Mouse (Mus musculus): ENCODE results near the gene Jak3. TPM values are rescaled to one million over a fixed set of nuclear protein-coding genes. Genes with fewer than 3 reads are reported as not detected.
A peak's percentile ranks its signal among the peaks of the same experiment; 100 is the strongest.
"Not testable (repeated sequence)": the region's sequence is repeated elsewhere in the genome, so short reads cannot be mapped to it uniquely, and the experiment has no call there.

Gene Jak3
- polyA plus RNA-seq, 2 experiments from 2014 or later, result 18.6 to 41.7 TPM

- no peak for ATAC-seq
Measured at GRCm38 (mm10) chr8:71687616-71688015, 11.5 kb downstream of the Jak3 start.

GRCm38 (mm10) chr8:71689028-71689427 lies 12.9 kb downstream of the Jak3 start, which contains the start of gene Insl3:
TSS of gene Insl3 (plus strand) at chr8:71689214.
- no peak for ATAC-seq

DNA sequence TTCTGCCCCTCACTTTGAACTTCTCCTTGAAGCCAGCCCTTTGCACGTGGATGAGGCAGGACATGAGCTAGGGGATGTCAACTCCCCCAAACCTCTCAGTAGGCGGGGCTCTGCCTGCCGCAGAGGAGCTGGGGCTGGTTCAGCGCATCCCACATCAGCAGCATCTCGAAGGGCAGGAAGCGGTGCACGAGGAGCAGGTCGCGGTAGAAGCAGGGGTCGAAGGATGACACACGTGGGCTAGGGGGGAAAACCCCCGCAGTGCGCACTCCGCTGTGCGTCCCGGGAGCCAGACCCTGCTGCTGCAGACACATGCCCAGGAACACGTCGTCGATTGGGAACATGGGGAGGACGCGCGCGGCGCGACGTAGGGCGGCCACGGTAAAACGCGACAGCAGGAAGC lies 16.4 kb downstream of the Jak3 start:
- ATAC-seq, result peak; percentile 93

DNA sequence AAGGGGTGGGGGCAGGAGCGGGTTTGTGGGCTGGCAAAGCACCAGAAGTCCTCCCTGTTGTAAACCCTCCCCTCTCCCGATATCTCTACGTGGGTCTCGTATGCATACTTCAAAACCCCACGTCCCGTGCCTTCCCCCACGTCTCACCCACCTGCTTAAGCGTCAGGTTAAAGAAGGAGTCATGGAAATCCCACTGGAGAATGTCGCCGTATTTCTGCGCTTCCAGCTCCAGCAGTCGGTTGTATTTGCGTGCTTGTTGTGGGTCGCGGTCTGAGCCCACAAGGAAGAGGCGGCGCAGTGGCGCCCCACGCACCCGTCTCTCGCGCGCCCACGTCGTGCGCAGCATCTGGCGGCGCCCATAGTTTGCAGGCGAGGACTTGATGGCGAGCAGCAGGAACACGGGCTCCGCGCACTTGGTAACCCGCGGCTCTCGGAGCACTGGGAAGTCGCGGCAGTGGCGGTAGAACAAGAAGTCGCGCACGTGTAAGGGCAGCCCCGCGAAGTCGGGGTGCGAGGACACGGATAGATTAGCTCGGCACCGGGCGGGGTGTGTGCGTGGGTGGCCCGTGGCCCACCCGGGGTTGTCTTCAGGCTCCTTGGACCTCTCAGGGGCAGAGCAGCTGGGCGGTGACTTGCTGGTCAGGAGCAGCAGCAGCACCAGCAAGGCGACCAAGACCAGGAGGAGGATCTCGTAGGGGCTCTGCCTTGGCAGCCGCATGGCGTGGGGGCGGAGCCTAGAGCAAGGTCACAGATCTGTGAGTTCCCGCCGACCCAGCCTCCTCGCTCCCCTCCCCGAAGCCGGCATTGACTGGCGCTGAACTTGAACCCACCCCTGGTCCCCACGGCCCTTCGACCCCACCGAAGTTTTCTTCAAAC lies 17.3 kb downstream of the Jak3 start:
- no peak for ATAC-seq

- not testable (repeated sequence) for ATAC-seq
Measured at GRCm38 (mm10) chr8:71695456-71695855, 19.4 kb downstream of the Jak3 start.

DNA sequence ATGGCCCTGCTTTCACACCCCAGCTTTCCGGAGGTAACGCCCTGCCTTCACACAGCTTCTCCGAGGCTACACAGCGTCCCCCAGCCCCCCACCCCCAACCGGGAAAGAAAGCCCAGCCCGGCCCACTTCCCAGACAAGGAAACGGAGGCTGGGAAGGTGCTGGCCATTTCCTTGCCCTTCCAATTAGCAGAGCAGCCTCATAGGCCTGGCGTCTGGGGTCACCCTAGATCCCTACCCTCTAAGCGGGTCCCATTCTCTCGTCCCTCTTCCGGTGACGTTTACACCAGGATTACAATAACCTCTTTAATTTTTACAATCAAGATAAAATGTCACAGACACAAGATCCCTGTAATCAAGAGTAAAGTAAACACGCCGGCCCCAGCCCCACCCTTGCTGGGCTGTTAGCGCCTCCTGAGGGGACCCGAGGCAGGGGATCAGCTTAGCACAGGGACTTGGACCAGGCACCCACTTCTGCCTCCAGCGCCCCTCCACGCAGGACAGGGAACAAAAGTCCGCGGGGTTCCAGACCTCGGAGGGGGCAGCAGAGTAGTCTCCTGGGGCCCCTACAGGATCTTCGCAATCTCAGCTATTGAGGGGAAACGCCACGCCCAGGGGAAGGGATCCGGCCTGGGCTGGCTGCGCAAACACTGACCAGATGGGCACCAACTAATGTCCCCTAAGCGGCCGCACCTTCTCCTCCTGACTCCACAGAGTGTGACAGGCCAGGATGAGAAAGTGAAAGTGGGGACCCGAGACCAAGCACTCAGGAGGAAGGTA lies 24.6 kb downstream of the Jak3 start:
- no peak for ATAC-seq

DNA sequence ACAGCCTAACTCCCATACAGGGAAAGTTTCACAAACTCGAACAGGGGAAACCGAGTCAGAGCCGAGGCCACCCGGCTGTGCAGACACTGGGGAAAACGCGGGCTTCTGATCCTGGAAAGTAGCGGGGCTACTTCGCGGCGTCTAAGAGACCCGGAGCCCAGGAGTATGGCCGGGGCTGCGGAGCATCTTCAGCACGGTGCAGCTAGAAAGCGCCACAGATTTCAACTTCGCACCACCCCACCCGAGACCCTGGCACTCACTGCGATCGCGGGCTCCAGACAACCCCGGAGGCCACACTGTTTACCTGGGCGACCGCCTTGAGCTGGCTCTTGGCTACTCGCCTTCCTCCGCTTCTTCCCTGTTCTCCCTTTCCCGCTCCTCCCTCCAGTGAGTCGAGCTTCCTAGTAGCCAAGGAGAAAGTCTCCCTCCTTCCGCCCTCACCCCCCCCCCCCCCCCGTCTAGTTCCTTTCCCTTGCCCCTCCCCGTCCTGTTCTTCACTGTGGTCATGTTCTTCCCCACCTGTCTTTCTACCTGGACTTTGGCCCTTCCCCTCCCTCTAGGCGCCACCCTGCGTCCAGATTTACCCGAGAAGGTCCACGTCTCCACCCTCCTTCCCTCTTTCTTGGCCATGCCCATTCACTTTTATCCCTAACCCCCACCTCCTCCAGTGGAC lies 25.5 kb downstream of the Jak3 start, which contains the start of gene B3gnt3:
Gene B3gnt3 (minus strand): TSS at position 376 of the 673 bp plus-strand sequence.
- ATAC-seq, result peak; percentile 49

DNA sequence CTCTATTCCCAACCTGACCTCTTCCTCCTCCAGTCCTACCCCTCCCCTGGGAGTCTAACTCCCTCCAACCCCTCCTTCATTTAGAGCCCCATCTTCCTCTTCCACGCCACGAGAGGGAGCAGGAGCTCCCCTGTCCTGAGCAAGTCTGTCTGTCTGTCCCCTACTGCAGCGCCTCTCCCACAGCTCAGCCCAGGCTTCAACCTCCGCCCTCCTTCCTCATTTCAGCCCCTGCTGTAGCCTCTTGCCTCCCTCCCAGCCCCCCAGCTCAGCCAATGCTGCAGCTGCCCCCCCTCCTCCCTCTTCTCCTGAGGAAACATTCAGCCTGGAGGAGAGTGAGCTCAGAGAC lies 26.0 kb downstream of the Jak3 start:
- no peak for ATAC-seq

- no peak for ATAC-seq
Measured at GRCm38 (mm10) chr8:71702923-71703322, 26.8 kb downstream of the Jak3 start.

GRCm38 (mm10) chr8:71703400-71703799 lies 27.3 kb downstream of the Jak3 start:
- ATAC-seq, result not testable (repeated sequence)

GRCm38 (mm10) chr8:71707874-71708273 lies 31.8 kb downstream of the Jak3 start:
- peak; percentile 38 for ATAC-seq

DNA sequence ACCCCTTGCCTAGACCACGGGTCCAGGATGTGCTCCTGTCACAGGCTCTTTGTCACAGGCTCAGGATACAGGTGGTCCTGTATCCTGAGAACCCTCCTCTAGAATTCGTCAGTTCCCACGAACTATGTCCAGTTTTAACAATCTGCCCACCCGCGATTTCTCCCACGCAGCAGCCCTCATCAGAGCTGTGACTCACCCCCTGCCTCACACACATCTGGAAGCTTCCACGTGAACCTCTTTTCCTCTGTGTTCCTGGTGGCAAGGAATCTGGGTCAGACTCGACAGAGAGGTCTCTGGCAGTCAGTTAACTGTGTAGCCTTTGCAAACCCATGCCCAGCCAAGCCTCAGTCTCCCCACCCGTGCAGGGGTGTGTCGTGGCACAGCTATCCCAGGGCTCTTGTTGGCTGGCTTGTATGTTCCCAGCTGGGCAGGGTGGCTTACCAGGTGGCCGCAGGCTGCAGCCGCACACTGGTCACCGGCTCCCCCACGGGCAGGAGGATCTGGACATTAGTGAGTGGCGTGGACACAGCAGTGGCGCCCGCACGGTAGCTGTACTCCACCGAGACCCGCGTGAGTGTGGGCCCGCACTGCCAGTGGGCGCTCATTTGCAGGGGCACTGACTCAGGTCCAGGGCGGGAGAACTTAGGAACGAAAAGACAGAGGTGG lies 33.2 kb downstream of the Jak3 start:
- ATAC-seq, result no peak

DNA sequence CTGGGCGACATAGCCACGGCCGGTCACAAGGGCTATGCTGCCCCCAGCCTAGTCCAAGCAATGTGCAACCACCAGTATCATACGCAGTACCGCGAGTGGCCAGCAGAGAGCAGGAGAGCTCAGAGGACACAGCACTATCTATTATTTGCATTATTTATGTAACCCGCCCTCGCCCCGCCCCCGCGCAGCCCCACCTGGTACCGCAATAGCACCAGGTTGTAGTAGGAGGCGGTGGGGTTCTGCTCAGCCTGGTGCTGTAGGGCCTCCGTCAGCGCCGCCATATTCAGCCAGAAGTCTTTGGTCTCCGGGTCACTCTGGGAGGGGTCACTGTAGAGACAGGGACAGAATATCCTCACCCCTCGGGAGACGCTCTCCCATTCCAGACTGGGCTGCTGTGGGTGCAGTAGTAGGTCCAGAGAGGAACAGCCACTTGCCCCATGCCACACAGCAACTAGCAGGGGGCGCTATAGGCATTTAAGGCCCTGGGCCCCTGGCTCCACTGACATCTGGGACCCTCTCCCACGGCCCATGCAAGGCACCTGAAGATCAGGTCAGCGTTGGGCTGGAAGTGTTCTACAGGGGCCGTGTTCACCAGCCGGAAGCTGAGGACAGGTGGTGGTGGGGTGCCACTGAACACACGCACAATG lies 33.8 kb downstream of the Jak3 start:
- ATAC-seq, result no peak

DNA sequence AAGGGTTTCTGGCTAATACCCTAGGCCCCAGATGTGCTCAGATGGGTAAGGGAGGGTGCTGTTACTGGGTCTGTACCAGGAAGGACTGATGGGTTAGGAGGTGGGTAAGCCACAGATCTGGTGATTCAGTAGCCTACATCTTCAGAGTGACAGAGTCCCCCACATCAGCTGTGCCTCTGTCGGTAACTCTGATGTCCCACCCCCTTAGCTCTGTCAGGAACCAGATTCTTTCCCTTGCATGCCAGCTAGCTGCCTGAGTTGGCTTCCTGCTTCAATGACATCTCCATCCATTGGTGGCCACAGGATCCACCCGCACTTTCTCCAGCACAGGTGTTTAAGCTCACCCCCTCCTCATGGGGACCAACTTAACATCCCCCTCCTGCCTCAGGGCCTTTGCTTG lies 35.5 kb downstream of the Jak3 start:
- ATAC-seq, result no peak

DNA sequence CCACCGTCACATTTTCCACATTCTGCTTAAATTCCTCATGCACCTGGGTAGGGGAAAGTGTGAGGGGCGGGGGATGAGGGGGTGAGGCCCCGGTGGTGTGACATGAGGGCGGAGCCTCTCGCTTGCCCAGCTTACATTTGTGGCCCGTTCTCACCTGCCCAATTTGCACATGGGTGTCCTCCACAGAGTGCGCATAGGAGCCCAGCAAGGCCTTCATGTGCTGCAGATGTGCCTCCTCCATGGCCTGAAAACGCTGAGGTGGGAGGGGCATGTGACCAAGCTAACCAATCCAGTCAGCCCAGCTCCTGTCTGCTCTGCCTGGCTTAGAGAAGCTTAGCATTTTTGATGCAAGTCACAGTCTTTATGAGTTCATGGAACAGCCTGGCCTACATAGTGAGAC lies 39.4 kb downstream of the Jak3 start:
- ATAC-seq, result no peak

GRCm38 (mm10) chr8:71716561-71717053 lies 40.5 kb downstream of the Jak3 start:
- ATAC-seq, result no peak

DNA sequence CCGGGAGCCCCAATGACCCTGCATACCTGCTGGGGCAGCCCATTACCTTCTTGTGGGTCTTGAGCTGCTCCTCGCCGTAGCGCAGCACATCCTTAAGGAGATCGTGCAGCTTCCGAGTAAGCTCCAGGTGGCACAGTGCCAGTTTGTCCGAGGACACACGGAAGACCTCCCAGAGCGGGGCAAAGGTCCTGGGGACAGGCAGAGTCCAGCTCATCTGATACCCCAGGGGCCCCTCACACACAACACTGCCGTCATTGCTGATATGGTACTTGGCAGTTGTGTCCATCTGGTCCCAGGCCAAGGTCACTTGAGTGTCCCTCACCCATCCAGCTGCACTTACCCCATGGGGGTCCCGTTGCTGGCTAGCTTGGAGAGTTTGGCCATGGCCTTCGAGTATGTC lies 41.0 kb downstream of the Jak3 start:
- ATAC-seq, result no peak

- ATAC-seq, result no peak
Measured at GRCm38 (mm10) chr8:71718252-71718651, 42.2 kb downstream of the Jak3 start.

GRCm38 (mm10) chr8:71719218-71719617 lies 43.1 kb downstream of the Jak3 start:
- no peak for ATAC-seq

DNA sequence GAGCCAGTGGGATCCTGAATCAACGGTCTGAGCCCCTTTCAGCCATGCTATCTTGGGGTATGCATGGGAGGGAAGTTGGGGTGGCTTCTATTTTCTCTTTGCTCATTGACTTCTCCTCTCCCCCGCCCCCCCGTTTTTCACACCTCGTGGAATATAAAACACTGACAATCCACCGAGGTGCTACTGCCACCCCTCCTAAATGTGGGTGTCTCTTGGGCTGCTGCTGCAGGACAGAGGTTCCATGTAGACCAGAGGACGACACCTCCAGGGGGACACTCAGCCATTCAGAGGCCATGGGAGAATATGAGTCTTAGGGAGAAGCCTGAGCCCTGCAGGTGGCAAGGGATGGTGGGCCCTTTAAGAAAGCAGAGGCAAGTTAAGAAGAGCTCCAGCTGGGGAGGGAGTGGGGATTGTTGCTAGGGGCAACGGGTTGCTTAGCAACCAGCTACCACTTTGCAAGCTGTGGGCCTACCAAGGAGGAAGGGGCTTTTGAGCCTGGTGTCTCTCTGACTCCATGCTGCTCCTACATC lies 43.9 kb downstream of the Jak3 start:
- no peak for ATAC-seq

GRCm38 (mm10) chr8:71723047-71723551 lies 47.0 kb downstream of the Jak3 start:
- ATAC-seq, result peak; percentile 91
